Mouse (Mus musculus) olfactory bulb, adult 2 months (tissue): Measurements from ENCODE around the gene Cd59a.

Source experiments
- CTCF ChIP-seq: fragments of 200-500 bp; IDR thresholded peaks from 2 replicates; pipeline ENCODE4 v1.5.1; 2012; ENCODE audit warnings: low read depth, mild to moderate bottlenecking, low read length, moderate library complexity; ENCODE audit not compliant: insufficient read depth
- POLR2A ChIP-seq: fragments of 200-500 bp; IDR thresholded peaks from 2 replicates; pipeline ENCODE4 v1.6.1; 2012; ENCODE audit warnings: mild to moderate bottlenecking, low read depth, low read length, moderate library complexity; ENCODE audit not compliant: insufficient read depth

GRCm38 (mm10) chr2:104058381-104058780 lies 37.2 kb upstream of the Cd59a start:
- TF ChIP-seq CTCF (no peak), POLR2A (no peak)
